Mouse (Mus musculus) heart, embryonic 11.5 days (tissue): ENCODE data around the gene Gzmm. TPM values are rescaled to one million over a fixed set of nuclear protein-coding genes. Genes with fewer than 3 reads are reported as not detected.
A peak's percentile ranks its signal among the peaks of the same experiment; 100 is the strongest.

Source experiments
- ATAC-seq: fragments of 200-750 bp; cut with Nextera tagmentation; replicated peaks from 2 replicates; pipeline ENCODE4 v1.8.0; 2017; ENCODE audit warnings: moderate library complexity; ENCODE audit not compliant: insufficient number of reproducible peaks, low FRiP score, low TSS enrichment
- H3K27ac ChIP-seq: fragments of 300-500 bp; sonication (generic); 2 replicates; pipeline ENCODE4 v1.5.1; 2014; ENCODE audit warnings: mild to moderate bottlenecking, low read depth, low read length
- H3K27me3 ChIP-seq: fragments of 300-500 bp; sonication (generic); 2 replicates; pipeline ENCODE4 v1.6.1; 2014; ENCODE audit warnings: mild to moderate bottlenecking, low read length, mixed read lengths; ENCODE audit not compliant: control insufficient read depth, insufficient read depth
- H3K36me3 ChIP-seq: fragments of 300-500 bp; sonication (generic); 2 replicates; pipeline ENCODE4 v1.6.1; 2014; ENCODE audit warnings: mild to moderate bottlenecking, low read length, moderate library complexity, mixed read lengths; ENCODE audit not compliant: control insufficient read depth, insufficient read depth
- H3K4me1 ChIP-seq: fragments of 300-500 bp; sonication (generic); 2 replicates; pipeline ENCODE4 v1.6.1; 2014; ENCODE audit warnings: low read length; ENCODE audit not compliant: control insufficient read depth, insufficient read depth
- H3K4me2 ChIP-seq: fragments of 300-500 bp; sonication (generic); 2 replicates; pipeline ENCODE4 v1.6.1; 2014; ENCODE audit warnings: mild to moderate bottlenecking, moderate library complexity
- H3K4me3 ChIP-seq: fragments of 300-500 bp; sonication (generic); 2 replicates; pipeline ENCODE4 v1.5.1; 2014; ENCODE audit warnings: low read depth, low read length
- H3K9ac ChIP-seq: fragments of 300-500 bp; sonication (generic); 2 replicates; pipeline ENCODE4 v1.6.1; 2014; ENCODE audit warnings: mild to moderate bottlenecking, low read depth, low read length, moderate library complexity
- H3K9me3 ChIP-seq: fragments of 300-500 bp; sonication (generic); replicated peaks from 2 replicates; pipeline ENCODE4 v1.6.1; 2016; ENCODE audit warnings: low read length; ENCODE audit not compliant: control insufficient read depth
- WGBS: fragments of 180-500 bp; shearing (Covaris S2); extraction: QIAGEN DNeasy Blood & Tissue Kit; methylation state at CpG from one replicate; pipeline ENCODE4 v1.1.7; 2014; ENCODE audit not compliant: insufficient replicate concordance; 5-methylcytosine and 5-hydroxymethylcytosine counted together
- polyA plus RNA-seq: library from polyadenylated mRNA; unstranded; fragments of >200 nt; fragmentation: Nextera tagmentation; extraction: Ambion mirVana; gene quantifications from 2 replicates; pipeline ENCODE4 v1.2.1, GENCODE M21; 2014

The Gzmm gene
- polyA plus RNA-seq, 1 experiment from 2014 or later = 0.40 TPM

- 12% methylated on average over 13 of the region's 13 CpGs for WGBS
- H3K27me3 ChIP-seq = 0 out of 2 replicates have a peak, but pooled peaks cover 6% of the 10 kb centered on the region
- H3K4me2 ChIP-seq = no peak within 1 kb of the TSS
- peaks cover 3% of the 10 kb centered on the region; the same call in 1 of the 2 replicates for H3K4me1 ChIP-seq
- no peaks in the 10 kb centered on the region for H3K9me3 ChIP-seq
- H3K36me3 ChIP-seq = no peaks in the 10 kb centered on the region
- ATAC-seq = 0 out of 2 replicates have a peak, but pooled peaks have one; percentile 12
- H3K4me3 ChIP-seq = no peak within 1 kb of the TSS
- H3K27ac ChIP-seq = no peak within 1 kb of the TSS
- no peak within 1 kb of the TSS for H3K9ac ChIP-seq
Measured at GRCm38 (mm10) chr10:79664131-79664665, 24.6 kb upstream of the Gzmm start, which contains the start of gene Madcam1. TSS of gene Madcam1 (plus strand) at chr10:79664559.

- no peaks in the 10 kb centered on the region for H3K9me3 ChIP-seq
- no peaks in the 10 kb centered on the region for H3K36me3 ChIP-seq
- no peak overlapping the region for H3K4me3 ChIP-seq
- ATAC-seq = no peak
- peaks cover 3% of the 10 kb centered on the region for H3K4me1 ChIP-seq
- no peak overlapping the region for H3K4me2 ChIP-seq
- 82% methylated on average over 8 of the region's 8 CpGs for WGBS
- 0 out of 2 replicates have a peak, but pooled peaks cover 6% of the 10 kb centered on the region for H3K27me3 ChIP-seq
- H3K9ac ChIP-seq = no peak overlapping the region
- H3K27ac ChIP-seq = no peak overlapping the region
Measured at GRCm38 (mm10) chr10:79665051-79665450, 23.8 kb upstream of the Gzmm start.

GRCm38 (mm10) chr10:79666493-79666892 is 22.3 kb upstream of the Gzmm start:
- 50% methylated on average over 9 of the region's 9 CpGs for WGBS
- Histone ChIP-seq H3K4me1 (peaks cover 11% of the 10 kb centered on the region), H3K9ac (no peak overlapping the region), H3K27ac (no peak overlapping the region), H3K9me3 (no peaks in the 10 kb centered on the region), H3K4me2 (no peak overlapping the region), H3K27me3 (0 out of 2 replicates have a peak, but pooled peaks cover 6% of the 10 kb centered on the region), H3K4me3 (no peak overlapping the region), H3K36me3 (no peaks in the 10 kb centered on the region)
- ATAC-seq = no peak

GRCm38 (mm10) chr10:79668076-79668475 is 20.7 kb upstream of the Gzmm start:
- Histone ChIP-seq H3K9ac (no peak overlapping the region), H3K9me3 (no peaks in the 10 kb centered on the region), H3K27me3 (0 out of 2 replicates have a peak, but pooled peaks cover 6% of the 10 kb centered on the region), H3K27ac (no peak overlapping the region), H3K4me2 (no peak overlapping the region), H3K4me1 (peaks cover 11% of the 10 kb centered on the region), H3K4me3 (no peak overlapping the region), H3K36me3 (no peaks in the 10 kb centered on the region)
- WGBS = 75% methylated on average over 5 of the region's 5 CpGs
- no peak for ATAC-seq

GRCm38 (mm10) chr10:79668771-79669575 is 19.8 kb upstream of the Gzmm start, which contains the start of gene Tpgs1:
TSS of gene Tpgs1 (plus strand) at chr10:79669369.
- Histone ChIP-seq H3K9me3 (no peaks in the 10 kb centered on the region), H3K4me2 (peak within 1 kb of the TSS; percentile 92), H3K4me3 (peak within 1 kb of the TSS; percentile 97), H3K36me3 (no peaks in the 10 kb centered on the region), H3K27me3 (0 out of 2 replicates have a peak, but pooled peaks cover 4% of the 10 kb centered on the region), H3K27ac (peak within 1 kb of the TSS; percentile 94), H3K9ac (peak within 1 kb of the TSS; percentile 96), H3K4me1 (peaks cover 11% of the 10 kb centered on the region)
- under 1% methylated on average over 45 of the region's 45 CpGs for WGBS
- peak; percentile 68 for ATAC-seq

GRCm38 (mm10) chr10:79669576-79670057 is 19.2 kb upstream of the Gzmm start:
- Histone ChIP-seq H3K27ac (peak overlapping the region; percentile 94), H3K4me1 (peaks cover 11% of the 10 kb centered on the region), H3K9me3 (no peaks in the 10 kb centered on the region), H3K9ac (peak overlapping the region; percentile 96), H3K27me3 (0 out of 2 replicates have a peak, but pooled peaks cover 4% of the 10 kb centered on the region), H3K36me3 (no peaks in the 10 kb centered on the region), H3K4me2 (peak overlapping the region; percentile 92), H3K4me3 (peak overlapping the region; percentile 97)
- WGBS = under 1% methylated on average over 47 of the region's 47 CpGs
- ATAC-seq = no peak

GRCm38 (mm10) chr10:79670071-79670888 is 18.5 kb upstream of the Gzmm start:
- Histone ChIP-seq H3K4me1 (peaks cover 11% of the 10 kb centered on the region), H3K9ac (peak overlapping the region; percentile 96), H3K27ac (no peak overlapping the region; the same call in 1 of the 2 replicates), H3K36me3 (no peaks in the 10 kb centered on the region), H3K4me2 (peak overlapping the region; percentile 92), H3K4me3 (peak overlapping the region; percentile 97), H3K27me3 (no peaks in the 10 kb centered on the region), H3K9me3 (no peaks in the 10 kb centered on the region)
- no peak for ATAC-seq
- 38% methylated on average over 15 of the region's 15 CpGs for WGBS
